Mouse (Mus musculus): ENCODE data around the gene Rbm8a2.

DNA sequence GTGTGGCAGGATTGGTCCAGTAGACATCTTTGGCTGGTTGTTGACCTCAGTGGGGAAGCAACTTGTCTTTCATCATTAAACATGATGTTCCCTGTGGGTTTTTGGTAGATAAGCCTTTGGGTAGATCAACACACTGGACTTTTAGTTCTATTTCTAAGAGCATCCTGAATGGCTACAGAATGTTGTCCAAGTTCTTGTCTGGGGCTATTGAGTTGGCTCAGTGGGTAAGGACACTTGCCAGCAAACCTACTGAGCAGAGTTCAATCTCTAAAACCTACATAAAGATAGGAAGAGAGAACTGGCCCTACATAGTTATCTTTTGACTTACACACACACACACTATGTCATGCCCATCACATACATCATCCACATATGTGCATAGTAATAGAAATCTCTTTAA lies 32.2 kb upstream of the Rbm8a2 start:
- TF ChIP-seq GATA1 (IDR thresholded peaks at IDR 0.05; ENCODE audit: borderline replicate concordance, low read length) (no peak), FLI1 (IDR thresholded peaks at IDR 0.05; ENCODE audit: low read length) (no peak)
